Comparison of ENCODE assay signal across 9 mouse cellular contexts in the genomic region with DNA sequence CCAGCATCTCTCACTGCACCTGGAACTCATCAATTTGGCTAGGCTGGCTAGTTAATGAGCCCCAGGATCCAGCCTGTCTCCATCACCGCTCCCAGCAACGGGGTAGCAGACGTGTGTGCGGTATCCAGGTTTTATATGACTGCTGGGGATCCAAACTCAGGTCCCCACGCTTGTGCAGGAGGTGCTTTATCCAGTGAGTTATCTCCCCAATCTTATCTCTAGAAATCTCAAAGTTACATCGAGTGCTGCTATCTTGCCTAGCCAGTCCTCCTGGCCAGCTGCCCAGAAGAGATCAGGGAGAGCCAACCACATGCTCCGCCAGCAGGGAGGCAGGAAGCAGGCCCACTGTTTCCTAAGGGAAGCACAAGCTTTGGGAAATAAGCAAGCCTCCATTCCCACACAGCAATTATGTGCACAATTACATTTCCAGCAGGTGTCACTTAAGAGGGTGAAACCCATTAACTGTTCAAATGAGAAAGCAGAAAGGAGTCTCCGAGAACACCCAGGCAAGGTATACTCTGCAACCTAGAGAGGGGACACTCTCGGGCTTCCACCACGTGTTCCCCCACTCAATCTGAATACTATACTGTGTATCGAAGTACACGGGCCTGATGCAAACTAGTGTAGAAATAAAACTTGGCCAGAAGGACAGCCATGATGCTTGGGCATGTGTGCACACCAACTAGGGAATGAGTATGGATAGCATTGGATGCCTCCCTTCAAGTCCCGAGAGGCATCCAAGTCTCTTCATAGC.
DNase-seq lines count a peak whose midpoint lies in the region; ATAC-seq and TF ChIP-seq lines count a peak whose summit lies in the region.
"Had no signal": no experiment of that assay in that cellular context is flagged by ENCODE, and none has a peak within 500 bp of the region (broad histone marks: within the 10 kb centered on the region; RNA-seq: fewer than 3 reads in every experiment).

No protein-coding gene starts in this region.

- no peak overlapping the region for H3K27ac ChIP-seq in forebrain, embryonic 12.5 days
- no peak overlapping the region for H3K27ac ChIP-seq in forebrain, embryonic 11.5 days (ENCODE audit: low read depth, low read length)
- H3K27ac ChIP-seq: liver, embryonic 13.5 days had no signal

- no peak overlapping the region for H3K4me3 ChIP-seq in forebrain, embryonic 12.5 days (replicated peaks)
- H3K4me3 ChIP-seq in forebrain, embryonic 11.5 days (ENCODE audit: low read depth, low read length): no peak overlapping the region
- H3K4me3 ChIP-seq: liver, embryonic 13.5 days had no signal

- WGBS in forebrain, embryonic 12.5 days: 79% methylated on average over 13 of the region's 13 CpGs
- WGBS in forebrain, embryonic 11.5 days: 85% methylated on average over 13 of the region's 13 CpGs

- no peak for TF ChIP-seq CTCF in brain, embryonic 14.5 days (IDR thresholded peaks at IDR 0.05; ENCODE audit: borderline replicate concordance, extremely low read depth, insufficient read depth, insufficient read length)

- no peak for TF ChIP-seq POLR2A in brain, embryonic 14.5 days (IDR thresholded peaks at IDR 0.05; ENCODE audit: borderline replicate concordance, extremely low read depth, insufficient read depth, insufficient read length, poor library complexity, severe bottlenecking)

- H3K9me3 ChIP-seq in forebrain, embryonic 12.5 days: no peaks in the 10 kb centered on the region
- H3K9me3 ChIP-seq in forebrain, embryonic 11.5 days (ENCODE audit: control insufficient read depth, low read length): no peaks in the 10 kb centered on the region
- H3K9me3 ChIP-seq: liver, embryonic 13.5 days had no signal

- H3K27me3 ChIP-seq in forebrain, embryonic 12.5 days: no peaks in the 10 kb centered on the region
- H3K27me3 ChIP-seq in forebrain, embryonic 11.5 days (ENCODE audit: control insufficient read depth, insufficient read depth, low read length): no peaks in the 10 kb centered on the region
- H3K27me3 ChIP-seq: liver, embryonic 13.5 days had no signal

- intact Hi-C loops in left cerebral cortex, postnatal 14 days (cut with DNase I): no loop called here

- DNase-seq in forebrain, embryonic 11.5 days (ENCODE audit: low spot score): no peak
- peak; percentile 90 for DNase-seq in brain, embryonic 14.5 days (ENCODE audit: low read depth)
- DNase-seq in frontal cortex, adult 2 months (ENCODE audit: extremely low spot score in 1 of 2, low spot score in 1 of 2): peak; percentile 40 to 82
- peak; percentile 31 for DNase-seq in kidney, adult 18-20 months
- DNase-seq in left cerebral cortex, postnatal 14 days (ENCODE audit: low spot score in 2 of 2): peak; percentile 65 to 79
- DNase-seq in ovary, postnatal 14 days (ENCODE audit: low spot score): peak; percentile 34
- DNase-seq in yolk sac, embryonic 10.5 days (ENCODE audit: low spot score): no peak
- DNase-seq: liver, embryonic 13.5 days had no signal

- ATAC-seq in forebrain, embryonic 12.5 days (ENCODE audit: low FRiP score): 0 out of 2 replicates have a peak, but pooled peaks have one; percentile 27
- no peak for ATAC-seq in forebrain, embryonic 11.5 days (replicated peaks; ENCODE audit: low FRiP score)

- H3K9ac ChIP-seq in forebrain, embryonic 12.5 days: no peak overlapping the region
- no peak overlapping the region for H3K9ac ChIP-seq in forebrain, embryonic 11.5 days (ENCODE audit: low read length)
- H3K9ac ChIP-seq: liver, embryonic 13.5 days had no signal

- H3K4me2 ChIP-seq in forebrain, embryonic 12.5 days: no peak overlapping the region
- H3K4me2 ChIP-seq in forebrain, embryonic 11.5 days (ENCODE audit: low read depth, low read length, severe bottlenecking): no peak overlapping the region
- H3K4me2 ChIP-seq: liver, embryonic 13.5 days had no signal

- peaks cover 26% of the 10 kb centered on the region for H3K4me1 ChIP-seq in forebrain, embryonic 12.5 days
- 0 out of 2 replicates have a peak, but pooled peaks cover 2% of the 10 kb centered on the region for H3K4me1 ChIP-seq in forebrain, embryonic 11.5 days (replicated peaks; ENCODE audit: control insufficient read depth, insufficient read depth, low read length)
- H3K4me1 ChIP-seq: liver, embryonic 13.5 days had no signal

- H3K36me3 ChIP-seq in forebrain, embryonic 12.5 days (replicated peaks): no peaks in the 10 kb centered on the region
- no peaks in the 10 kb centered on the region for H3K36me3 ChIP-seq in forebrain, embryonic 11.5 days (ENCODE audit: control insufficient read depth, insufficient read depth, low read length)
- H3K36me3 ChIP-seq: liver, embryonic 13.5 days had no signal

Comparison
In these comparisons a context has a peak if more than half of its experiments do, and no peak if none do; other contexts are left out.
1. DNase-seq: peak in brain, embryonic 14.5 days (single experiment), frontal cortex, adult 2 months (2 of 2), kidney, adult 18-20 months (single experiment), left cerebral cortex, postnatal 14 days (2 of 2) and ovary, postnatal 14 days (single experiment); none in forebrain, embryonic 11.5 days (single experiment) and yolk sac, embryonic 10.5 days (single experiment).